Mouse (Mus musculus) spleen, adult 2 months (tissue): Measurements from ENCODE around the gene App.

Experiments
- CTCF ChIP-seq: fragments of 200-500 bp; IDR thresholded peaks from 2 replicates; pipeline ENCODE4 v1.5.1; 2011; ENCODE audit warnings: mild to moderate bottlenecking, inconsistent platforms; ENCODE audit not compliant: insufficient read depth, insufficient read length, insufficient replicate concordance; ENCODE audit errors: extremely low read depth
- POLR2A ChIP-seq: fragments of 200-500 bp; IDR thresholded peaks from 2 replicates; pipeline ENCODE4 v1.6.1; 2011; ENCODE audit warnings: low read depth, low read length, inconsistent platforms

GRCm38 (mm10) chr16:85181502-85181901, 7.9 kb upstream of the App start:
- no peak for TF ChIP-seq POLR2A
- no peak for TF ChIP-seq CTCF
